Mouse (Mus musculus) cerebellum, adult 2 months (tissue): ENCODE data around the gene Erbb3.

Experiments used
- CTCF ChIP-seq: fragments of 200-500 bp; IDR thresholded peaks from 2 replicates; pipeline ENCODE4 v1.5.1; 2011; ENCODE audit warnings: low read depth, mild to moderate bottlenecking, control low read depth, low read length, moderate library complexity, borderline replicate concordance; ENCODE audit not compliant: insufficient read depth
- POLR2A ChIP-seq: fragments of 200-500 bp; IDR thresholded peaks from 2 replicates; pipeline ENCODE4 v1.6.1; 2011; ENCODE audit warnings: low read length, control low read depth, borderline replicate concordance; ENCODE audit not compliant: insufficient read depth

- TF ChIP-seq POLR2A (no peak), CTCF (no peak)
Observed at GRCm38 (mm10) chr10:128621986-128622520, 32.6 kb upstream of the Erbb3 start.
